Mouse (Mus musculus) megakaryocyte, adult 5-6 weeks (primary cell): ENCODE data around the gene Pspn. TPM values are rescaled to one million over a fixed set of nuclear protein-coding genes. Genes with fewer than 3 reads are reported as not detected.

Experiments
- ATAC-seq: 2 replicates; pipeline ENCODE4 v1.8.0; 2016; ENCODE audit warnings: mild to moderate bottlenecking, inconsistent platforms; ENCODE audit not compliant: poor library complexity, severe bottlenecking
- total RNA-seq, 2 experiments: library from RNA; stranded (forward) in 1 of 2; stranded (reverse) in 1 of 2; fragments of 153-499, 151-499 nt in 1 of 2; fragments of 221-1000, 200-1000 nt in 1 of 2; gene quantifications; 2 replicates each; pipeline versions ENCODE4 v1.2.3 to v1.2.4; 2015 to 2017

Pspn gene
- total RNA-seq, 2 experiments from 2014 or later = not detected

GRCm38 (mm10) chr17:56969321-56969720 lies 30.5 kb downstream of the Pspn start:
- no peak for ATAC-seq

- ATAC-seq = no peak
These were observed 36.2 kb downstream of the Pspn start for GRCm38 (mm10) chr17:56963646-56964045.

GRCm38 (mm10) chr17:56962642-56963405 lies 37.0 kb downstream of the Pspn start:
- ATAC-seq = no peak

- ATAC-seq = no peak
These were observed 37.9 kb downstream of the Pspn start for GRCm38 (mm10) chr17:56961880-56962279.

DNA sequence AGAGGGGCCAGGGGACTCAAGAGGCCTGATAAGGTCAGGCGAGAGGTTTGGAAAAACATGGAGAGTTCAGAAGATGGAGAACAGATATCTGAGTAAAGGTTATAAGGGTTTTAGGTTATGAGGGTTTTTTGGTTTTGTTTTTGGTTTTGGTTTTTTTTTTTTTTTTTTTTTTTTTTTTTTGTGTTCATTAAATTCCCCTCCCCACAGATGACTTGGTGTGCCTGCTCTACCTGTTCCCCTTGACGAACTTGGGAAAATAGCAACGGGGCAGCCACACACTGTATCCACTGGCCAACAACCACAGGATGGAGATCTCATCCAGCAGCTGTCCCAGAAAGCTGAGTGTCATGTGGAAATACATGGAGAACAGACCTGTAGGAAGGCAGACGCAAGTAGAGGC lies 41.2 kb downstream of the Pspn start:
- ATAC-seq = no peak

DNA sequence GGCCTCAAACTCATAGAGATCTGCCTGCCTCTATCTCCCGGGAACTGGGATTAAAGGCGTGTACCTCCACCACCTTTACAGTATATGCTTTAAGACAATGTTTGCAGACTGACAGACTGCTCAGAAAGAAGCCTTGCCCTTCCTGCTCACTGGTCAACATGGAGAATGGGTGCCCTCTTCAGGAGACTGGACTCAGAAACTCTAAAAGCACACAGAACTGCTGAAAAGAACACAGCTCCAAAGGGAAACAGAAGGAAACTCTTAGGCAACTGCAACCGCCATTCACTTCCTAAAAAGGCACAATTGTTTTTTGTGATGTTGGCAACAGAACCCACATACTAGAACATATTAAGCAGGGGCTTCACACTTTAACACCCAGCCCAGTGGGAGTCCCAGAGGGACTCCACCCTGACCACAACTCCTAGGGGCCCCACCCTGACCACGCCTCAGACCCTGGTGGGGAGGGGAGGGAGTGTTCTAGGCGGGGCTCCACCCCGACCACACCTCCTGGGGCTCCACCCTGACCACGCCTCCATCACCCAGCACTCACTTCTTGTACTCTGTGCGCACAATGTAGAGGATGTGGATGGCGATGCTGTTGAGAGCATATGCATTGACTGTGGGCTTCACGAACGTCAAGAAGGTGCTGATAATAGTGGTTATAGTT lies 41.9 kb downstream of the Pspn start:
- ATAC-seq = peak; percentile 98

GRCm38 (mm10) chr17:56954871-56955270 lies 44.9 kb downstream of the Pspn start:
- ATAC-seq = no peak

GRCm38 (mm10) chr17:56952639-56953038 lies 47.2 kb downstream of the Pspn start:
- ATAC-seq = no peak

GRCm38 (mm10) chr17:56950915-56951314 lies 48.9 kb downstream of the Pspn start:
- ATAC-seq = peak; percentile 88

Other genes starting within 250 kb of the Pspn start
- not detected in 2 replicates for gene Nrtn, start 242.5 kb downstream of the Pspn start, total RNA-seq (2015)
- gene Nrtn, start 242.5 kb downstream of the Pspn start, total RNA-seq (2017) = not detected in 2 replicates
- 8.4 and 8.7 TPM in 2 replicates for gene Dus3l, start 235.3 kb downstream of the Pspn start, total RNA-seq (2015)
- 10.5 and 14.6 TPM in 2 replicates for gene Dus3l, start 235.3 kb downstream of the Pspn start, total RNA-seq (2017)
- gene Prr22, start 229.8 kb downstream of the Pspn start, total RNA-seq (2015) = 0.32 and 0.85 TPM in 2 replicates
- gene Prr22, start 229.8 kb downstream of the Pspn start, total RNA-seq (2017) = not detected in 2 replicates
- gene Rfx2, start 169.0 kb downstream of the Pspn start, total RNA-seq (2015) = 5.0 and 5.2 TPM in 2 replicates
- 1.7 and 2.8 TPM in 2 replicates for gene Rfx2, start 169.0 kb downstream of the Pspn start, total RNA-seq (2017)
- not detected in 2 replicates for gene Acsbg2, start 125.6 kb downstream of the Pspn start, total RNA-seq (2015)
- not detected in 2 replicates for gene Acsbg2, start 125.6 kb downstream of the Pspn start, total RNA-seq (2017)
- 0.32 and 0.40 TPM in 2 replicates for gene 1700061G19Rik, start 124.5 kb downstream of the Pspn start, total RNA-seq (2015)
- 0.07 and 0.53 TPM in 2 replicates for gene 1700061G19Rik, start 124.5 kb downstream of the Pspn start, total RNA-seq (2017)
- gene Mllt1, start 64.6 kb downstream of the Pspn start, total RNA-seq (2015) = 10.6 and 11.0 TPM in 2 replicates
- gene Mllt1, start 64.6 kb downstream of the Pspn start, total RNA-seq (2017) = 11.2 and 15.1 TPM in 2 replicates
- gene Acer1, start 17.9 kb downstream of the Pspn start, total RNA-seq (2015) = not detected in 2 replicates
- 0.04 TPM in 1 of 2 replicates, not detected in the other for gene Acer1, start 17.9 kb downstream of the Pspn start, total RNA-seq (2017)
- gene Clpp, start 9.7 kb downstream of the Pspn start, total RNA-seq (2015) = 19.1 and 20.0 TPM in 2 replicates
- 25.1 and 27.3 TPM in 2 replicates for gene Clpp, start 9.7 kb downstream of the Pspn start, total RNA-seq (2017)
- gene Alkbh7, start 2.7 kb downstream of the Pspn start, total RNA-seq (2015) = 13.0 and 14.0 TPM in 2 replicates
- gene Alkbh7, start 2.7 kb downstream of the Pspn start, total RNA-seq (2017) = 7.6 and 12.8 TPM in 2 replicates
- gene Gtf2f1, start 11.3 kb upstream of the Pspn start, total RNA-seq (2015) = 41.1 and 45.2 TPM in 2 replicates
- 88.0 and 95.6 TPM in 2 replicates for gene Gtf2f1, start 11.3 kb upstream of the Pspn start, total RNA-seq (2017)
- not detected in 2 replicates for gene Gm17949, start 11.5 kb upstream of the Pspn start, total RNA-seq (2015)
- not detected in 2 replicates for gene Gm17949, start 11.5 kb upstream of the Pspn start, total RNA-seq (2017)
- 56.0 and 66.5 TPM in 2 replicates for gene Khsrp, start 31.5 kb upstream of the Pspn start, total RNA-seq (2015)
- gene Khsrp, start 31.5 kb upstream of the Pspn start, total RNA-seq (2017) = 43.9 and 57.7 TPM in 2 replicates
- gene Slc25a41, start 41.6 kb upstream of the Pspn start, total RNA-seq (2015) = not detected in 2 replicates
- not detected in 2 replicates for gene Slc25a41, start 41.6 kb upstream of the Pspn start, total RNA-seq (2017)
- 0.51 TPM in 1 of 2 replicates, not detected in the other for gene Crb3, start 59.1 kb upstream of the Pspn start, total RNA-seq (2015)
- not detected in 2 replicates for gene Crb3, start 59.1 kb upstream of the Pspn start, total RNA-seq (2017)
- gene Slc25a23, start 59.8 kb upstream of the Pspn start, total RNA-seq (2015) = 4.1 and 5.8 TPM in 2 replicates
- gene Slc25a23, start 59.8 kb upstream of the Pspn start, total RNA-seq (2017) = 0.49 and 0.77 TPM in 2 replicates
- 69.7 and 73.9 TPM in 2 replicates for gene Dennd1c, start 78.5 kb upstream of the Pspn start, total RNA-seq (2015)
- gene Dennd1c, start 78.5 kb upstream of the Pspn start, total RNA-seq (2017) = 21.2 and 35.8 TPM in 2 replicates
- 0.13 TPM in 1 of 2 replicates, not detected in the other for gene Tubb4a, start 87.8 kb upstream of the Pspn start, total RNA-seq (2015)
- 0.11 and 0.41 TPM in 2 replicates for gene Tubb4a, start 87.8 kb upstream of the Pspn start, total RNA-seq (2017)
- gene Tnfsf9, start 105.3 kb upstream of the Pspn start, total RNA-seq (2015) = 3.9 and 6.3 TPM in 2 replicates
- 1.5 and 2.2 TPM in 2 replicates for gene Tnfsf9, start 105.3 kb upstream of the Pspn start, total RNA-seq (2017)
- not detected in 2 replicates for gene Cd70, start 149.8 kb upstream of the Pspn start, total RNA-seq (2015)
- not detected in 2 replicates for gene Cd70, start 149.8 kb upstream of the Pspn start, total RNA-seq (2017)
- 5.5 and 6.3 TPM in 2 replicates for gene Tnfsf14, start 194.2 kb upstream of the Pspn start, total RNA-seq (2015)
- 15.6 and 15.7 TPM in 2 replicates for gene Tnfsf14, start 194.2 kb upstream of the Pspn start, total RNA-seq (2017)
- gene C3, start 228.1 kb upstream of the Pspn start, total RNA-seq (2015) = 699 and 776 TPM in 2 replicates
- 1,145 and 1,156 TPM in 2 replicates for gene C3, start 228.1 kb upstream of the Pspn start, total RNA-seq (2017)
- gene Gpr108, start 248.4 kb upstream of the Pspn start, total RNA-seq (2015) = 36.6 and 39.1 TPM in 2 replicates
- 36.6 and 37.7 TPM in 2 replicates for gene Gpr108, start 248.4 kb upstream of the Pspn start, total RNA-seq (2017)
- 3.6 and 5.4 TPM in 2 replicates for gene Trip10, start 249.4 kb upstream of the Pspn start, total RNA-seq (2015)
- gene Trip10, start 249.4 kb upstream of the Pspn start, total RNA-seq (2017) = 9.0 and 9.4 TPM in 2 replicates